Mouse (Mus musculus) layer of hippocampus, adult 2 months (tissue): ENCODE measurements around the gene Uts2r. TPM values are rescaled to one million over a fixed set of nuclear protein-coding genes. Genes with fewer than 3 reads are reported as not detected.

Source experiments
- DNase-seq, 2 experiments: peaks; one replicate each; pipeline ENCODE4 v3.0.0; 2022; ENCODE audit warnings: low spot score in 2 of 2
- H3K27ac ChIP-seq: fragments of 200-600 bp; 2 replicates; pipeline ENCODE4 v1.8.1; 2022
- H3K4me3 ChIP-seq: fragments of 200-600 bp; 2 replicates; pipeline ENCODE4 v1.8.1; 2022; ENCODE audit warnings: mild to moderate bottlenecking
- CTCF ChIP-seq: fragments of 200-600 bp; conservative IDR thresholded peaks from 2 replicates; pipeline ENCODE4 v1.8.1; 2022; ENCODE audit warnings: antibody characterized with exemption, mild to moderate bottlenecking, moderate library complexity
- total RNA-seq, 2 experiments: library from RNA; stranded (reverse); gene quantifications; 2 replicates each; pipeline ENCODE4 v1.2.3; 2021

Uts2r gene
- total RNA-seq, 2 experiments from 2014 or later, result 0.27 TPM; not detected in 1

- Histone ChIP-seq H3K4me3 (no peak overlapping the region), H3K27ac (no peak overlapping the region)
- TF ChIP-seq CTCF, result peak; percentile 89
- peak; percentile 36 to 66 for DNase-seq
Measured at GRCm38 (mm10) chr11:121176285-121177270, 16.5 kb downstream of the Uts2r start.

- no peak for TF ChIP-seq CTCF
- DNase-seq, result no peak
- Histone ChIP-seq H3K27ac (no peak overlapping the region), H3K4me3 (no peak overlapping the region)
Measured at GRCm38 (mm10) chr11:121189681-121190080, 29.6 kb downstream of the Uts2r start.

GRCm38 (mm10) chr11:121192742-121193141, 32.7 kb downstream of the Uts2r start:
- Histone ChIP-seq H3K27ac (no peak overlapping the region), H3K4me3 (no peak overlapping the region)
- no peak for DNase-seq
- TF ChIP-seq CTCF, result no peak

- no peak overlapping the region for H3K27ac ChIP-seq
- no peak overlapping the region for H3K4me3 ChIP-seq
- TF ChIP-seq CTCF, result no peak
- no peak for DNase-seq
Measured at GRCm38 (mm10) chr11:121193415-121193814, 33.3 kb downstream of the Uts2r start.

- DNase-seq, result no peak
- Histone ChIP-seq H3K4me3 (no peak overlapping the region), H3K27ac (no peak overlapping the region)
- TF ChIP-seq CTCF, result no peak
Measured at GRCm38 (mm10) chr11:121198622-121199021, 38.6 kb downstream of the Uts2r start.

GRCm38 (mm10) chr11:121199851-121200250, 39.8 kb downstream of the Uts2r start:
- no peak for DNase-seq
- H3K27ac ChIP-seq, result no peak overlapping the region
- no peak overlapping the region for H3K4me3 ChIP-seq
- TF ChIP-seq CTCF, result no peak

GRCm38 (mm10) chr11:121200781-121201180, 40.7 kb downstream of the Uts2r start:
- Histone ChIP-seq H3K27ac (no peak overlapping the region), H3K4me3 (no peak overlapping the region)
- DNase-seq, result no peak
- no peak for TF ChIP-seq CTCF

GRCm38 (mm10) chr11:121201436-121202198, 41.5 kb downstream of the Uts2r start:
- peak in 1 of 2 experiments; percentile 50 for DNase-seq

GRCm38 (mm10) chr11:121203859-121204160, 43.7 kb downstream of the Uts2r start:
- Histone ChIP-seq H3K4me3 (peak overlapping the region; percentile 74), H3K27ac (peak overlapping the region; percentile 94; the same call in 1 of the 2 replicates)
- DNase-seq, result no peak
- no peak for TF ChIP-seq CTCF

More at GRCm38 (mm10) chr11:121201436-121202198, 41.5 kb downstream of the Uts2r start:
- Histone ChIP-seq H3K4me3 (no peak overlapping the region), H3K27ac (no peak overlapping the region)
- peak; percentile 74 for TF ChIP-seq CTCF

- peak within 1 kb of the TSS; percentile 74 for H3K4me3 ChIP-seq
- H3K27ac ChIP-seq, result peak within 1 kb of the TSS; percentile 94
- peak; percentile 91 to 95 for DNase-seq
- no peak for TF ChIP-seq CTCF
Measured at GRCm38 (mm10) chr11:121204161-121205006, 44.3 kb downstream of the Uts2r start, which contains the start of the genes Hexdc and Ogfod3. Gene Hexdc, plus strand, starts transcription at chr11:121204433. Gene Ogfod3, minus strand, starts transcription at chr11:121204711.

Other genes starting within 250 kb of the Uts2r start
- 1 to 10 TPM; 8.4 to 8.7 TPM for gene Ccdc57, start 227.4 kb upstream of the Uts2r start, total RNA-seq
- gene Slc16a3, start 211.8 kb upstream of the Uts2r start, total RNA-seq, result 1 to 10 TPM; 1.6 to 1.9 TPM
- 100 to 1,000 TPM; 133 to 136 TPM for gene Csnk1d, start 168.9 kb upstream of the Uts2r start, total RNA-seq
- gene Cd7, start 120.9 kb upstream of the Uts2r start, total RNA-seq, result not detected
- gene Sectm1b, start 96.7 kb upstream of the Uts2r start, total RNA-seq, result not detected
- not detected for gene Sectm1a, start 79.1 kb upstream of the Uts2r start, total RNA-seq
- not detected for gene Tex19.2, start 41.6 kb upstream of the Uts2r start, total RNA-seq
- not detected for gene Tex19.1, start 14.1 kb upstream of the Uts2r start, total RNA-seq
- 10 to 100 TPM; 19.3 to 26.3 TPM for gene Hexdc, start 44.2 kb downstream of the Uts2r start, total RNA-seq
- 1 to 10 TPM; 6.7 to 7.7 TPM for gene Ogfod3, start 44.4 kb downstream of the Uts2r start, total RNA-seq
- 10 to 100 TPM; 20.5 to 21.4 TPM for gene Cybc1, start 69.1 kb downstream of the Uts2r start, total RNA-seq
- 10 to 100 TPM; 42.4 to 48.1 TPM for gene Narf, start 77.0 kb downstream of the Uts2r start, total RNA-seq
- 10 to 100 TPM; 69.1 to 76.5 TPM for gene Foxk2, start 99.7 kb downstream of the Uts2r start, total RNA-seq
- gene Wdr45b, start 194.2 kb downstream of the Uts2r start, total RNA-seq, result 10 to 100 TPM; 71.0 to 71.5 TPM
- 10 to 100 TPM; 64.8 to 69.4 TPM for gene Rab40b, start 228.0 kb downstream of the Uts2r start, total RNA-seq